Mouse (Mus musculus): ENCODE results near the gene Clps. TPM values are rescaled to one million over a fixed set of nuclear protein-coding genes. Genes with fewer than 3 reads are reported as not detected.

Gene Clps
- total and polyA plus RNA-seq, 2 experiments from 2014 or later = not detected

DNA sequence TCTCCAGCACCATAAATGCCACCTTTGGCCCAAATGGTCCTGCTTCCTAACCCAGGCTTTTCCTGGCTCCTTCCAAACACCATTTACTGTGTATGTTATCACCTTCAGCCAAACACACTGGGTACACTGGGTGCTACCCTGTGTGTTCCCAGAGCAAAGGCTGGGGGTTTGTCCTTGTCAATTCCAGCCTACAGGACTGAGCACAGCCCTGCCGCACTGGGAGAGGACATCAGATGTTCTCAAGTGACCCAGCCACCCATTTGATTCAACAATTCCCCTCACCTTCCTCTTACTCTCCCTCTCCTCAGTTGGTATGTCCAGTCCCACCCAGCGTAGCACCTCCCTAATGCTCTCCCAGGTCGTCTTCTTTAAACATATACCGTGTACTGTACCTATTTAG, 40.0 kb downstream of the Clps start:
- Histone ChIP-seq H3K27ac (ENCODE audit: low read depth, low read length) (no peak overlapping the region), H3K4me3 (ENCODE audit: low read depth, low read length) (no peak overlapping the region), H3K4me1 (ENCODE audit: insufficient read depth, low read length) (peaks cover 5% of the 10 kb centered on the region; the same call in 1 of the 2 replicates), H3K36me3 (ENCODE audit: insufficient read depth, low read length) (no peaks in the 10 kb centered on the region), H3K27me3 (ENCODE audit: insufficient read depth, low read length) (no peaks in the 10 kb centered on the region), H3K9ac (replicated peaks; ENCODE audit: low read length, poor library complexity, severe bottlenecking) (no peak overlapping the region), H3K4me2 (ENCODE audit: low read depth, low read length, poor library complexity, severe bottlenecking) (no peak overlapping the region), H3K9me3 (ENCODE audit: low read length) (no peaks in the 10 kb centered on the region)
- ATAC-seq (ENCODE audit: low FRiP score) = no peak
- TF ChIP-seq CTCF (IDR thresholded peaks at IDR 0.05) = no peak
- DNase-seq (ENCODE audit: low spot score) = no peak
- 81% methylated on average over 4 of the region's 4 CpGs for WGBS

DNA sequence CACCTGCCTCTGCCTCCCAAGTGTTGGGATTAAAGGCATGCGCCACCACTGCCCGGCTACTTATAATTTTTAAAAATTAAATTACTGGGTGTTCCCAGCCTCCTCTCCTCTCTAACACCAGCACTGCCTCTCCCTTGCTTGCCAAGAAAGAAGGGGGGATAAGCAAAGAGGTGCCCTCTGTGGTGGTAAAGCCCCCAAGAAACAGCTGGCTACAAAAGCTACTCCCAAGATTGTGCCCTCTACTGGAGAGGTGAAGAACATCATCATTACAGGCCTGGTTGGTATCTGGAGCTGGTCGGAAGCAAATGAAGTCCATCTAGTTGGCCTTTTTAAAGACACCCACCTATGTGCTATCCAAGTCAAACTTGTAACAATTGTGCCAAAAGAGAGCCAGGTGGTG, 40.7 kb downstream of the Clps start:
- no peaks in the 10 kb centered on the region for H3K36me3 ChIP-seq (ENCODE audit: insufficient read depth, low read length)
- H3K4me2 ChIP-seq (ENCODE audit: low read depth, low read length, poor library complexity, severe bottlenecking) = no peak overlapping the region
- peak; percentile 55 for TF ChIP-seq CTCF (IDR thresholded peaks at IDR 0.05)
- 89% methylated on average over 3 of the region's 3 CpGs for WGBS
- no peak overlapping the region for H3K4me3 ChIP-seq (ENCODE audit: low read depth, low read length)
- no peak overlapping the region for H3K27ac ChIP-seq (ENCODE audit: low read depth, low read length)
- H3K4me1 ChIP-seq (ENCODE audit: insufficient read depth, low read length) = peaks cover 5% of the 10 kb centered on the region; the same call in 1 of the 2 replicates
- no peaks in the 10 kb centered on the region for H3K9me3 ChIP-seq (ENCODE audit: low read length)
- no peaks in the 10 kb centered on the region for H3K27me3 ChIP-seq (ENCODE audit: insufficient read depth, low read length)
- ATAC-seq (ENCODE audit: low FRiP score) (no peak), DNase-seq (ENCODE audit: low spot score) (no peak)
- H3K9ac ChIP-seq (replicated peaks; ENCODE audit: low read length, poor library complexity, severe bottlenecking) = no peak overlapping the region

DNA sequence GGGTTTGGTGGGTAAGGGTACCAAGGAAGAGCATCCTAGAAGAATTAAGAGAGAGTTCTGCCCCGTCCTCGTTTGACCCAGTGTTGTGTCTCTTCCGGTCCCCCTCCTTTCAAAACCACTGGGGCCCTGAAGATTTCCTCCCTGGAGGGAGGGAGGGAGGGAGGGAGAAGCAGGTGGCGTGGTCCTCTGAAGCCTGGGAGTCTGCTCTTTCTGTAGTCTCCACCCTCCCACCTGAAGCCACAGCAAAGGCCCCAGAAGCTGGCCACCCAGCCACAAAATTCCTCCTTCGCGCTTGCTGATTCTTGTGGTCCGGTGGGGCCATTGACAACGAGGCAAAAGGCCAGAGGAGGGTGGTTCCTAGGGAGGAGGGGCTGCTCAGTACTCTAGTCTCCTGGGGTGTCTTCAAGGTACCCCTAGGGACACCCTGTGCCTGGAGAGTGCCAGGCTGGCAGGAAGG, 41.9 kb downstream of the Clps start:
- Histone ChIP-seq H3K9ac (replicated peaks; ENCODE audit: low read length, poor library complexity, severe bottlenecking) (peak overlapping the region; percentile 81), H3K4me2 (ENCODE audit: low read depth, low read length, poor library complexity, severe bottlenecking) (peak overlapping the region; percentile 95), H3K27me3 (ENCODE audit: insufficient read depth, low read length) (no peaks in the 10 kb centered on the region), H3K9me3 (ENCODE audit: low read length) (no peaks in the 10 kb centered on the region), H3K4me3 (ENCODE audit: low read depth, low read length) (peak overlapping the region; percentile 52), H3K4me1 (ENCODE audit: insufficient read depth, low read length) (peaks cover 5% of the 10 kb centered on the region; the same call in 1 of the 2 replicates), H3K27ac (ENCODE audit: low read depth, low read length) (peak overlapping the region; percentile 69), H3K36me3 (ENCODE audit: insufficient read depth, low read length) (no peaks in the 10 kb centered on the region)
- TF ChIP-seq CTCF (IDR thresholded peaks at IDR 0.05) = no peak
- DNase-seq (ENCODE audit: low spot score) (no peak), ATAC-seq (ENCODE audit: low FRiP score) (no peak)
- 16% methylated on average over 8 of the region's 8 CpGs for WGBS

DNA sequence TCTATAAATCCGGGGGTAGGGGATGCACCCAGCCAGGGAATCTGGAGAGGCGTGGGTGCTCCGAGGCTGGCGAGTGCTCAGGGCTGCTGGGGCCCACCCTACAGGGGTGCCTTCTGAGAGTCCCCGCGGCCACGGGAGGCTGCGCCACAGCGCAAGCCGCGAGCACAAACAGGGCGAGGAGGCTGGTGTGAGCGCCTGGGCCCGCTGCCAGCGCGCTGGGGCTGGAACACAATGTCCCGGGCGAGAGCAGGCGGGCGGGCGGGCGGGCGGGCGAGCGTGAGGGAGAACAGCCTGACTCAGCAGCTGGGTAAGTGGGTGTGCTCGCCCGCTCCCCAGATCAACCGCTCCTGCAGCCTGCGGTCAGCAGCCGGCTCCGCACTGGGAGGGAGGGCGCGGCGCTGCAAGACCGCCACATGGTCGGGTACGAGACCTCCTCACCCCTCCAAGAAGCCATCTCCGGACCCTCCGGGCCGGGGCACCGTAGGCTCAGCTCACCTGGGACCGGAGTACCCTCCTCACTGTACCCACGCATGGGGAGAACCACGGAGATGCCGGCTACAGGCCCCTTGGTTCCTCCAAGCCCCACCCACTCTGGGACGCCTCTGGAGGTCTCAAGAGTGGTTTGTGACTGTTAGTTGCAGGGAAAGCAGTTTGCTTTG, 42.5 kb downstream of the Clps start:
- WGBS = under 1% methylated on average over 34 of the region's 46 CpGs
- Histone ChIP-seq H3K36me3 (ENCODE audit: insufficient read depth, low read length) (no peaks in the 10 kb centered on the region), H3K4me2 (ENCODE audit: low read depth, low read length, poor library complexity, severe bottlenecking) (peak overlapping the region; percentile 95), H3K27ac (ENCODE audit: low read depth, low read length) (peak overlapping the region; percentile 69), H3K9ac (replicated peaks; ENCODE audit: low read length, poor library complexity, severe bottlenecking) (peak overlapping the region; percentile 81), H3K4me3 (ENCODE audit: low read depth, low read length) (peak overlapping the region; percentile 52), H3K27me3 (ENCODE audit: insufficient read depth, low read length) (no peaks in the 10 kb centered on the region), H3K9me3 (ENCODE audit: low read length) (no peaks in the 10 kb centered on the region), H3K4me1 (ENCODE audit: insufficient read depth, low read length) (peaks cover 5% of the 10 kb centered on the region; the same call in 1 of the 2 replicates)
- DNase-seq (ENCODE audit: low spot score) (peak; percentile 81), ATAC-seq (ENCODE audit: low FRiP score) (peak; percentile 72)
- TF ChIP-seq CTCF (IDR thresholded peaks at IDR 0.05) = no peak

DNA sequence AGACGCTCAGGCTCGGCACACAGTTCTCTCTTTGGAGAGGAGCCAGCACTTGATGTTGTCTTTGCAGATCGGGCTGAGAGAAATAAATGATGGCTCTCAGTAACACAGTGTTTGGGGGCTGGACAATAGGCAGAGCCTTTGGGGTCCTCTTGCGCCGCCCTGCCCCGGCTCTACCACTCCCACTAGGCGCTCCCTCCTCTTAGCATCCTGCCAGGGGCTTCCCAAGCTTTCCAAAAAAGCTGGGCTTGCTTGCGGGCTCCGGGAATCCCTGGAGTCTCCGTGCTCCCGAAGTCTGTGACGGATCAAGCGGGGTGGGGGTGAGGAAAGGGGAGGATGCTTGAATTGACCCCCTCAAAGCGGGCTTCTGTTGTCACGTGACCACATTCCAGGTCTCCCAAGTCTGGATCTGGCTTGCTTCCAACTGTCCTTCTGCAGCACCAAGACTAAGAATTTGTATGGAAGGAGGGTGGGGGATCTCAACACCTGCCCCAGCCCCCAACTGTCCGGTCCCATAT, 43.1 kb downstream of the Clps start, which contains the start of gene Fkbp5:
TSS of gene Fkbp5 (minus strand) at position 87 of the 515 bp plus-strand sequence.
- H3K4me1 ChIP-seq (ENCODE audit: insufficient read depth, low read length) = peaks cover 5% of the 10 kb centered on the region; the same call in 1 of the 2 replicates

DNA sequence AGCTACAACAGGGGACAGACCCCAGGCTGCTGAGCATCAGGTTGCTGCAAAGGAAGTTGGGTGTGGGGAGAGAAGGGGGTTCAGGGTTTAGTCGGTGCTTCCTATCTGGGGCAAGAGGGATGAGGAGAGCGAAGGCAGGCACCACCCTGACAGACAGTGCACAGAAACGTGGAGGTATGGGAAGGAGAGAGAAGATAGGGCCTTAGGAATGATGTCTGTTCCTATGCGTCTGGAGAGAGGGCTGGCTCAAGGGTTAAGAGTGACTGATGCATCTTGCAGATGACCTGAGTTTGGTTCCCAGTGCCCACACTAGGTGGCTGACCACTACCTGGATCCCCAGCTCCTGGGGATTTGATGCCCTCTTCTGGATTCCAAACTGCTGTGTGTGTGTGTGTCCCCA, 43.7 kb downstream of the Clps start:
- Histone ChIP-seq H3K36me3 (ENCODE audit: insufficient read depth, low read length) (no peaks in the 10 kb centered on the region), H3K9ac (replicated peaks; ENCODE audit: low read length, poor library complexity, severe bottlenecking) (no peak overlapping the region), H3K27me3 (ENCODE audit: insufficient read depth, low read length) (no peaks in the 10 kb centered on the region), H3K27ac (ENCODE audit: low read depth, low read length) (no peak overlapping the region), H3K4me2 (ENCODE audit: low read depth, low read length, poor library complexity, severe bottlenecking) (peak overlapping the region; percentile 95), H3K4me1 (ENCODE audit: insufficient read depth, low read length) (peaks cover 3% of the 10 kb centered on the region; the same call in 1 of the 2 replicates), H3K9me3 (ENCODE audit: low read length) (no peaks in the 10 kb centered on the region), H3K4me3 (ENCODE audit: low read depth, low read length) (peak overlapping the region; percentile 52; the same call in 1 of the 2 replicates)
- ATAC-seq (ENCODE audit: low FRiP score) = no peak
- 75% methylated on average over 4 of the region's 4 CpGs for WGBS
- no peak for TF ChIP-seq CTCF (IDR thresholded peaks at IDR 0.05)
- no peak for DNase-seq (ENCODE audit: low spot score)

More for the DNA sequence above, 43.1 kb downstream of the Clps start, which contains the start of gene Fkbp5:
- no peak for ATAC-seq (ENCODE audit: low FRiP score)
- no peaks in the 10 kb centered on the region for H3K36me3 ChIP-seq (ENCODE audit: insufficient read depth, low read length)
- 4% methylated on average over 16 of the region's 16 CpGs for WGBS
- no peak for TF ChIP-seq CTCF (IDR thresholded peaks at IDR 0.05)
- DNase-seq (ENCODE audit: low spot score) = peak; percentile 72
- H3K27me3 ChIP-seq (ENCODE audit: insufficient read depth, low read length) = no peaks in the 10 kb centered on the region
- H3K9ac ChIP-seq (replicated peaks; ENCODE audit: low read length, poor library complexity, severe bottlenecking) = peak within 1 kb of the TSS; percentile 81
- no peaks in the 10 kb centered on the region for H3K9me3 ChIP-seq (ENCODE audit: low read length)
- peak within 1 kb of the TSS; percentile 69 for H3K27ac ChIP-seq (ENCODE audit: low read depth, low read length)
- peak within 1 kb of the TSS; percentile 95 for H3K4me2 ChIP-seq (ENCODE audit: low read depth, low read length, poor library complexity, severe bottlenecking)
- H3K4me3 ChIP-seq (ENCODE audit: low read depth, low read length) = peak within 1 kb of the TSS; percentile 52
